Mouse (Mus musculus) testis, adult 2 months (tissue): ENCODE measurements around the gene Mfsd4b1.

Experiments used
- CTCF ChIP-seq: fragments of 200-500 bp; IDR thresholded peaks from 2 replicates; pipeline ENCODE4 v1.5.1; 2012; ENCODE audit warnings: low read depth, mild to moderate bottlenecking, inconsistent platforms, low read length, moderate library complexity; ENCODE audit not compliant: control insufficient read depth, insufficient read depth, insufficient replicate concordance
- POLR2A ChIP-seq: fragments of 200-500 bp; IDR thresholded peaks from 2 replicates; pipeline ENCODE4 v1.6.1; 2012; ENCODE audit warnings: low read depth, mild to moderate bottlenecking, inconsistent platforms, low read length, moderate library complexity; ENCODE audit not compliant: control insufficient read depth

- TF ChIP-seq POLR2A = no peak
- no peak for TF ChIP-seq CTCF
Observed at GRCm38 (mm10) chr10:40029610-40030009, 4.5 kb upstream of the Mfsd4b1 start.
